Mouse (Mus musculus) kidney, adult 18-20 months (tissue): ENCODE measurements around the gene Hsp90ab1.

Experiments
- DNase-seq: peaks from one replicate; pipeline ENCODE4 v3.0.0; 2021

Hsp90ab1 gene

DNA sequence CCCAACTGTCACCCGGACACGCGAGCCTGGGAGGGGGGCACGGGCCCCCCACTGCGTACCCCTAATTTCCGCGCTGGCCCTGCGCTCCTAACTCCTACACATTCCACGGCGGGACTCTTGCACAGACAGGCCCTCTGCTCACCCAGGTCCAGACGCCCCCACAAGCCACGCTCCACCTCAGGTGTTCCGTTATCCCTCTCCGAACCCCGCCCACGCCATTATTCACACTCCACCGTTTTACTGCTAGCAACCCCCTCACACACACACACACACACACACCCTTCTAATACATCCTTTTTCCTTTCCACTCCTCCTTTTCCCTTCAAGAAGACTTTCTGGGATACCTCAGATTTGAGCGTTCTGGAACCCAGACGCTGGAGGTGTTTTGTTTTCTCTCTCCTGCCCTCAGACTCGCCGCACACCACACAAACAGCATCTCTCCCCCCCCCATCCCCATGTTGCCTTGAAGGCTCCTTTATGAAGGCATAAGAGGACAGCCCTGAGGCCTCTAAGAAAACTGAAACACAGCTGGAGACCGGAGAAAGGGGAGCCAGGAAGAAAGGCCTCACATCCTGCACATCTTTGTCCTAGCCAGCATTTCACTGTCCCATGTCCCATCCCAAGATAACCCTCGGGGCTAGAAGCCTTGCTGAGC, 22.8 kb upstream of the Hsp90ab1 start:
- DNase-seq: no peak

DNA sequence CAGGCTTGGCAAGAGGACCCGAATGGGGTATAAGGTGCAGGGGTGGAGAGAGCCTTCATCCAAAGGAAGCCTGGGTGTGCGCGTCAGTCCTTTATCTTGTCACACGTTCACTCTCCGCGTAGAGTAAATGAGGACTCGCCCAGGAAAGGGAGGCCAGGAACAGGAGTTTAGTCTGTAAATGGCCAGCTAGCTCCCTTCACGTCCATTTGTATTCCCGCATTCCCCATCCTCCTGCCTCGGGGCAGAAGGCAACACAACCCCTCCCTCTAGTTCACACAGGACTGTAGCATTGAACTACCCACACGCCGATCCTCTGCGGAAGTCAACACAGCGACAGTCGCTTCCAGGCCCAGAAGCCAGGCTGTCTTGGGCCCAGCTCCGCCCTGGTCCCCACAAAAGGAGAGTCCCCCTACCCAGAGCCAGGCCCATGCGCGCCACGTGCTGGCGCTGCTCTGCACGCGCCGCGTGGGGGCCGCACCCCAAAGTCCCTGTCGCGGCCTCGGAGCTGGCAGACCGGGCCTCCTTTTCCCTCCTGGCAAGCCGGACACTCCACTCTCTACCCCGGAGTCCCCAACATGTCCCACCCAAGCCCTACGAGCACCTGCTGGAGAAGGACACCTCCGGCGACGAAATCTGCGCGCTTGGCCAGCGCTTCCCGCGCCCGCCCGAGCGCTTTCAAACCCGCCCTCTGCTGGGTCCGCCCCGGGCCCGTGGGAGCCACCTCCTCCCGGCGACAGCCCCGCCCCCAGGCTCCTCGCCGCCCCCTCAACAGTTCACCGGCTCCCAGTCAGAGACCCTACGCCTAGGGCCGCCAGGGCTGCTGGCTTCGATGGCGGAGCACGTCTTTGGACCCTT, 22.0 kb upstream of the Hsp90ab1 start:
- DNase-seq: peak; percentile 83

DNA sequence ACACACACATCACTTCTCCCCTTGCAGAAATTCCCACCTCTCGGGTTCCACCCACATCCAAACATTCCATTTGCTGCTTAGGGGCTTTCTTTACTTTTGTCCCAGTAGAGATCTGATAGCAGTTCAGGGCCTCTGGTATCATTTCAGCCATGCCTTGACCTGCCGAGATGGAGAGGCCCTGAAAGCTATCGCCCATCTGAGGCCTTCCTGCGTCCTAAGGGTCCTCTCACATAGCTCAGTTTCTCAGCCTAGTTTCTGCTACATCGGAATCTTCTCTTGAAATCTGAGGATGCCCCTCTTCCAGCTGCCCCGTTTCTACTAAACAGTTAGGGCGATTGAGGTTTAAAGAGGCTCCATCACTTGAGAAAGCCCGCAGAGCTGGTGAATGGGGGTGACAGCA, 21.1 kb upstream of the Hsp90ab1 start:
- no peak for DNase-seq

DNA sequence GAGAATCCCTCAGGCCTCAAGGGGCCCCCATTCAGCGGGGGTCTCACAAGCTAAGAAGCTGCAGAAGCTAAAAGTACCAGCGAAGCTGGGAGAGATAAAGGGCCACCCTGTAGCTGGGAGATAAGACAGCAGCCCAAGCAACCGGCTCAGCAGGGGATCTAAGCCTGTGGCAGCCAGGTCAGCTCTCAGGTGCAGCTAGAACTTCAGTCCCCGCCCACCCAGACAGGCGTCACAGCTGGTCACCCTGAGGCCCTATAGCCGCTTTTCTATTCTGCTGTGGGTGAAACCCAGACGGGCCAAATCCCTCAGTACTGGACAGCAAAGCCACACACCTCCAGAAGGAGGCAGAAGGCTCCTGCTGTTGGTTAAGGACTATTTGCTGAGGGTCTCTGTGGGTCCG, 20.4 kb upstream of the Hsp90ab1 start:
- DNase-seq: no peak

DNA sequence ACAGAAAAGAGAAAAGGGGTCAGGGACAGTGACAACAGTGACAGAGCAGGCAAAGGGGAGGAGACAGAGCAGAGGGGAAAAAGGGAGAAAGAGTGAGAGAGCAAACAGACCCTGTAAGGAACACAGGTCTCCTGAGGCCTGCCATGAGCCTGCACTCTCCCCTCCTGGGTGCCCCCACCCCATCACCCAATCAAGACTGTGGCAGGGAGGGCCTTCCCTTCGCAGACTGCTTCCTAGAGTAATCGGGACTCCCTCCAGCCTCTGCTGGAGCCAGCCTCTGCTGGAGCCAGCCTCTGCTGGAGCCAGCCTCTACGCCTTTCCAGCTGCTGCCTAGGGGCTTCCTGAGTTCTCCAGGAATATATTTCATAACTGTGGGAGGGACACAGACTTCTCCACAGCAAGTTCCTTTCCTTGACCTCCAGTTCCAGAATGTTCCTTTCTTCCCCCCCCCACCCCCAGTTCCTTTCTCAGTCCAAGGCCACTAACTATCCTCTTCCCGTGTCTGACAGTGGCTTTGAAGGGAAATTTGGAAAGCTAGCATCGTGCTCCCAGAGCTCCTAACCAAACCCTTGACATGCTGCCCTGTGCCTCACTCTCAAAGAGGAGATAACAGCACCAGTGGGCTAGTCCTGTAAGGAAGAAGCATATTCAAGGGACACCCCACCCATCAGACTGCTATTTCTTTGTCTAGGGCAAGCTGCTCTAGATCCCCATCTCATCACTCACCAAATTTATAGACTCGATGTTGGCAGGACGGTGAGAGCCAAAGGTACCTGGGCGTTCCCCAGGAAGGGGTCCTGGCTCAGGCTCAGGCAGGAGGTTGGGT, 19.7 kb upstream of the Hsp90ab1 start:
- DNase-seq: peak; percentile 56

DNA sequence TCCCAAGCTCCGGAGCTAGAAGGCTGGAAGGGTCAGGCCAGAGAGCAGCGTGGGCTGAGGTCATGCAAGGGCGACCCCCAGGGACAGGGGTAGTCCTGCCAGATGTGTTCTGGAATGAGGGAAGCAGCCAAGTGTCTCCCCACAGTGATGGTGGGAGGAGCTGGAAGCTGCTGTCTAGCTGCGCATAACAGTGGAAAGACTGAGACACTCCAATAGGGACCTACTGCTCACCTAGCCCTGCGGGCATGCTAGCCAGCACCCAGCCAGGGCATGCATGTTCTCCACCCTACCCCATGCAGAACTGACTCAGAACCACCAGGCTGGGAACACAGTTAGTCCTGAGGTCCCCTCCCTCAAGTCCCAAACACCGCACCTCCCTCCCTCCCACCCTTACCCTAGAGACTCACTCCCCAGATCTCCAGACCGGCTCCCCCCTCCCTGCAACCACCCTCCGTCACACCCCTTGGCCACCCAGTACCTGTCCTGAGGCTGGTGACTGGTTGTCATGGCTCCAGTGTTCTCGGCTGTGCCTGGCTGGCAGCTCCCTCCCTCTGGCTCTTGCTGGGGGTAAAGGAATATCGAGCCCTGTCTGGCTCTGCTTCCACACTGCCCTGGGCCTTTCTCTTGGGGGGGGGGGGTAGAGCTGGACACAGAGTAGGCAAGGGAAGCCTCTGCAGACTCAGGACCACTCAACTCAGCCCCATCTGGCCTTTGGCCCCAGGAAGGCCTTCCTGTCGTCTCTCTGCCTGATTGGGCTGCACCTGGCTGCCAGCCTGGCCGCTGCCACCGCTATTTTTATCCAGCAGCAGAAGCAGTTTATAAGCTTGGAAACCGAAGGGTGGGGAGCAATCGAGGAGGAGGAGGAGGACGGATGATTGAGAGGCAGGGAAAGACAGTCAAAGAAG, 18.9 kb upstream of the Hsp90ab1 start:
- DNase-seq: peak; percentile 52

DNA sequence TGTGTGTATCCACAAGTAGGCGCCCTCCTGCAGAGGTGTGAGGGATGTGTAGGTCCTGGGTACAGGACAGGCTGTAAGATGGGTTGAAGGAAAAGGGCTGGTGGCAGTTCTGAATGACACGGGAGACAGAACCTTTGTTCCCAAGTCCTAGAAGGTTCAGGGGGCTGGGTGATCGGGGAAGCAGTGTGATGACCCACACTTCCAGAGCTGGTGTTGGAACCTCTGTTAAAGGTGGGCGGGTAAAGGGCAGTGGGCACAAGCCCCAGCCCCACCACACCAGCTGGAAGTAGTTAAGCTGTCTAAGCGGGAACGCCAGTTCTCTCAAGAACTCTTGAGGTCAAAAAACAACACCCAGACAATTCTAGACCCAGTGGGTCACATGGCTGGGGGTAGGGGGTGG, 17.3 kb upstream of the Hsp90ab1 start:
- no peak for DNase-seq

DNA sequence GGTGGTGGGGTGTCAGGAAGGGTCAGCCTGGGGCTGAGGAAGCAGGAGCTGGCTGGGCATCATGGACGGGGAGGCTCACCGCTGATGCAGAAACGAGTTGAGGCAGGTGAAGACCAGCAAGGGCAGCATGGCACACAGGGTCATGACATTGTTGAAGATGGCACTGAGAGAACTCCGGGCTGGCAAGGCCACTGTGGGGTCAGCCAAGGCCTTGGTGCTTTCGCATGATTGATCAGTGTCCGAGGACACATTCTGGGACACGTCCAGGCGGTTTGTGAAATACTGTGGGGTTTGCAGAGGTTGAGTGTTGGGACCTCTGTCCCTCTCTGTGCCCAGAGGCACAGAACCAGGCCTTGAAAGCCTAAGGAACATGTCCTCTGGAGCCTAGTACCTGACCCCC, 16.8 kb upstream of the Hsp90ab1 start:
- no peak for DNase-seq

DNA sequence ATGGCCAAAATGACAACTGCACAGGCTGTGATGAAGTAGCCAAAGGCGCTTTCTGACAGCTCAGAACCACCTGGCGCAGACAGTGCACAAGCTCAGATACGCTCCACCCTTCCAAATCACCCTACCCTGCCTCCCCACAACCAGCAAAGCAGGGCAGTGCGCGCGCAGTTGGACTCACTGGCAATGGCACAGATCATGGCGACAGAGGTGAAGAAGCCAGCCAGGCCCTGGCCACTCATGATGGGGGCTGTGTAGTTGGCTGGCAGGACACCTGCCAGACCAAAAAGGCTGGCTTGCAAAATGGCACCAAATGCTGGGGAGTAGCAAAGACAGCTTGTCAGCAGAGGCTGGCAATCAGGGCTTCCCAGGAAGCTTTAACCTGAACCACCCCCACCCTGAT, 16.2 kb upstream of the Hsp90ab1 start:
- DNase-seq: no peak

DNA sequence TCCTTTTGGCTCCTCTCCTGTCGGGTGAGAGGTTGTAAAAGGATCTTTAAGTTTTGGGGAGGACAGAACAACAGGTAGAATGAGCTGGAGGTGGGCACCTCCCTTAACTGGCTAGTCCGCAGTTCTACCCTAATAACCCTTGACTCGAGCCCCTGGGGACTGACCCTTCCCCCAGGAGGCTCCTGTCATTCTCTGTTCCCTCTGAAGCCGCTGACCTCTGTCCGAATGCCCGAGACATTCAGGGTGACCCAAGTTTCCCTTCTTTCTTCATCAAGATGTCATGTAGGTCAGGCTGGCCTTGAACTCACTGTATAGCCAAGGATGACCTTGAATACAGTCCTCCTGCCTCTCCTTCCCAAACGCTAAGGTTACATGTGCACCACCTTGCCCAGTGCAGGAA, 15.3 kb upstream of the Hsp90ab1 start:
- no peak for DNase-seq

DNA sequence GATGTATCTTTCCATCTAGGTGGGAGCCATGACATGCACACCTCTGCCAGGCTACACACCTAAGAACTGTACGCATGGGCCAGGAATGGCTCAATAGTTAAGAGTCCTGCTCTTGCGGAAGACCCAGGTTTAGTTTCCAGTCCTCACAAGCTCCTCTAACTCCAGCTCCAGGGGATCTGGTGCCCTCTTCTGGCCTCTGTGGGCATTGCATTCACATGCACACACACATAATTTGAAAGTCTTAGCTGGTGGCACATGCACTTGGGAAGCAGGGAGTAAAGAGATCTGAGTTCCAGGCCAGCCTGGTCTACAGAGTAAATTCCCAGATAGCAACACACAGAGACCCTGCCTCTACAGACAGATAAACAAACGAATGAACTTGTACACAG, 13.4 kb upstream of the Hsp90ab1 start:
- DNase-seq: no peak

DNA sequence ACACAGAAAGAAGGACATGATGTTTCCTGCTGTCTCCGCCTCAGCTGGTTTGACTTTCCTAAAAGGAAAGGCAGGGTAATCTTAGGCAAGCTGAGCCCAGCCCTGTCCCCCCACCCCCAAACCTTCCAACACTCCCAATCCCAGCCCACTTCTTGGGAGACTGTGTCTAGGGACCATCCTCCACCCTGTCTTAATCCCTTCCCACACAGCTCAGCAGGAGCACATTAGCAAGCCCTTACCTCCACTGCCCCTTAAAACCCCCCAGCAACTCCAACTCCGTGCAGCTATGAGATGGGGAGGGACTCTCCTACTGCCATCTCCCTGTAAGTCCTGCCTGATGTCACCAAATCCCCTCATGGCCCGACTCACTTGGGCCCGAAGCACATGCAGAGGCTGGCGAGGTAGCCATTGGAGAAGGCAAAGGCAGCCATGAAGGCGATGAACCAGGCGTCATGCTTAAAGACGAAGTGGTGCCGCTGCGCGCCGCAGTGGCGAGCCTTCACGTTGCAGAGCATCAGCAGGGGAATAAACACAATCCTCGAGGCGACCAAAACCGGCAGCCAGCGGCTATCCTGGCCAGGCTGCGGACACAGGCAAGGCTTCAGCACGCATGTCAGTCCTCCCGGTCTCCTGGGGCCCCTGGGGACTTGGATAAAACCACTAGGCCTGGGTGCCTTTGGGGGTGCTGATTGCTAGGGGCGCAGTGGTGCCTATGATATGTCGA, 12.8 kb upstream of the Hsp90ab1 start:
- no peak for DNase-seq

DNA sequence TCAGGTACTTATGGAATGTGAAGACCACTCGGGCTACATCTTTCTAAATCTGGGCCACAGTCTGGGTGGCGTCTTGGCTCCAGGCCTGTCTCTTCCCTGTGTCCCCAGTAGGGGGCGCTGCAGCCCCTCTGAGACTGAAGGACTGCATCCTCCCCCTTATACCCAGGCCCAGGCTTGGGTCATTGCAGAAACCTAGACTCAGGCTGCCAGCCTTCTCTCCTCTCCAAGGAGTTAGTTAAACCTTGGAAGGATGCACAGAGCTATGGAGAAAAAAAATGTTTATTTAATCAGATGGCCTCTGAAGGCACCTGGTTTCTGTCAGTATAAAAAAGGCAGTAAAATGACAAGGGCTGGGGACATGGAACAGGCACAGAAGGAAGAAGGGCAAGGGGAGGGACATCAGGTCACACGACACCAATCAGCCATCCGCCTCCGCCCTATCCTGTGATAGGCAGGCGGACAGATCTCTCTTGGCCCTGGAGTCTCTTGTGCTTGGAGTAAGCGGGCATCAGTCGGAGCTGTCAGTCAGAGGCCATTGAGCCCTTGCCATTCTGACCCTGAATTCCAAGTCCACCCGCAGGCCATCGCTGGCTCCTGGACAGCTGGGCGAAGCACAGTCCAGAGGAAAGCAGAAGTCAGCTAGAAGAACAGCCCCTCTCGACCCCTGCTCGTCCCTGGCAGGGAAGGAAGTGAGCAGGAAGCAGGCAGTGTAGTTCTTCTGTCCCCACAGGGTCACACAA, 12.0 kb upstream of the Hsp90ab1 start:
- DNase-seq: peak; percentile 79

DNA sequence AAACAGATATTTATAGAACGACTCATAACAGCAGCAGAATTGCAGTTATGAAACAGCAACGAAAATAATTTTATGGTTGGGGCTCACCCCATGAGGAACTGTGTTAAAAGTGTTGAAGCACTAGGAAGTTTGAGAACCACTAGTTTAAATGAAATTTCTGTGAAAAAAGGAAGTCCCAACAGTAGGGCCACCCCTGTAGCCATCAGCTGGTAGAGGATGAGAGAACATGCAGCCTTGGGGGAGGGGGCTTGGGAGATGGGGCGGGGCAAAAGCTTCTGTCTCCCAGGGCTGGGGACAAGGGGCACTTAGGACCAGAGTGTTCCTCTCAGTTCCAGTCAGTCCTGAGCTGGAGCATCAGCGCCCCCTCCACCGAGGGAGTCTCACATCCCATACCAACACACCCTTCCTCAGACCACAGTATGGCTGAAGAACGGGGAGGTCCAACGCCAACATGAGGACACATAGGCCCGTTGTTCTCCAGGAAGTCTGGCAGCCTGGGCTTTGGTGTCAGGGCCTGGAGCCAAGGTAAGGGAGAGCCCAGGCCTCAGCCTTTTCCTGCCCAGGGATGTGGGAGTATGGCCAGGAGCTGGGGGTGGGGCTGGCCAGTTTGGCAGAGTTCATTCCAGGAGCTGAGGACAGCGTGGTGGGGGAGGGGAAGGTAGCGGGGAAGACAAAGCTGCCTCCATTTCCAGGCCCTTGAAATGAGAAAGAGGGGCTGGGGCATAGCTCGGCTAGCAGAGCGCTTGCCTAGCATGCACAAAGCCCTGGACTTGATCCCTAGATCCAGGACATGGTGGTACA, 11.2 kb upstream of the Hsp90ab1 start:
- peak; percentile 85 for DNase-seq

DNA sequence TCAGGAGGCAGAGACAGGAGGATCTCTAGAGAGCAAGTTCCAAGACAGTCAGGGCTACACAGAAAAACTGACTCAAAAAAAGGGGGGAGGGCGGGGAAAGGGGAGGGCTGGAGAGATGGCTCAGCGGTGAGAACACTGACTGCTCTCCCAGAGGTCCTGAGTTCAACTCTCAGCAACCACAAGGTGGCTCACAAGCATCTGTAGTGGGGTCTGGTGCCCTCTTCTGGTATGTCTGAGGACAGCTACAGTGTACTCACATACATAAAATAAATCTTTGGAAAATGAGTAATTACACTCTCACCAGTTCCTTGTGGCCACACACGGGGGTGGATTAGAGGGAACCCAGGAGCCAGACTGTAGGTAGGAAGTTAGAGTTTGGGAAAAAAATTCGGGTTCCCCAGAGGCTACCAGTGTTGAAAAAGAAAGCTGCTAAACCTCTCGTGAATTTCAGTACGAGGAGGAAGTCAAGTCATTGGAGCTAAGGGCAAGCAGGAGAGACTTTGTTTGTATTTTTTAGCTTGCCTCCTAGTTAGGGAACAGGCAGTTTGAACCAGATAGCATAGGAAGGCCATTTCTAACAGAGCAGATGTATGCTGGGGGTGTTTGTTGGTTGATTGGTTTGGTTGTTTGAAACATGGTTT, 9.8 kb upstream of the Hsp90ab1 start:
- no peak for DNase-seq

DNA sequence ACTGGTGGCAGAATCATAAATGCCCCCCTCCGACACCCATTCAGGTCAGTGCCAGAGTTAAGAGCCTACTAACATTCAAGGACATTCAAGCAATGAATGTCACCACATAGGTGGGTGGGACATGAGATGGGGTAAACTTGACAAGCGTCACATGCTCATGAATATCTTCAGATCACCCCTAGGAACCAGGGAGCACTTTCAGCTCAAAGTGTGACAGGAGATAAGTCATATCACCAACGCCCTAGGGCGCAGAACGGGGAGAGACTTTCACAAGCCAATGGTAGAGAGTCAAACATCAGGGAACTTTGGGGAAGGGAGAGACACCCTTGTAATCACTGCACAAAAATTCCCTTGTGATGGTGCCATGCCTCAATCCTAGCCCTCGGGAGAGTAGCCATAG, 9.1 kb upstream of the Hsp90ab1 start:
- no peak for DNase-seq

DNA sequence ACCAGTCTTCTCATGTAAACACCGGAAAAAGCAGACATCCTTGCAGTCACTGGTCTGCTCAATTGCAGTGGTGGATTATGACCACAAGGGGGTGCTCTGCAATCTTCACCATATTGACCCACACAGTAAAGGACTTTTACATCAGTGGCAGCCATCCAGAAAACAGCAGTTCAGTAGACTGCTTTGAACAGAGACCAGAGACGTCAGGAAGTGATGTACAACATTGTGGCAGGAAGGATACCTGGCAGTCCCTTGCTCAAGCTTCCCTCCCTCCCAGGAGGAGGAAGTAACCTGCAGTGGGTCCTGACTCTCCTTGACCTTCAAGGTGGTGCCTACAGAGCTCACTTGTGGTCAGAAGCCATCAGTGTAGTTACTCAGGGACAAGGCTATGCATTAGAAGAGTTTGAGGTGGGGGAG, 8.5 kb upstream of the Hsp90ab1 start:
- peak; percentile 74 for DNase-seq

DNA sequence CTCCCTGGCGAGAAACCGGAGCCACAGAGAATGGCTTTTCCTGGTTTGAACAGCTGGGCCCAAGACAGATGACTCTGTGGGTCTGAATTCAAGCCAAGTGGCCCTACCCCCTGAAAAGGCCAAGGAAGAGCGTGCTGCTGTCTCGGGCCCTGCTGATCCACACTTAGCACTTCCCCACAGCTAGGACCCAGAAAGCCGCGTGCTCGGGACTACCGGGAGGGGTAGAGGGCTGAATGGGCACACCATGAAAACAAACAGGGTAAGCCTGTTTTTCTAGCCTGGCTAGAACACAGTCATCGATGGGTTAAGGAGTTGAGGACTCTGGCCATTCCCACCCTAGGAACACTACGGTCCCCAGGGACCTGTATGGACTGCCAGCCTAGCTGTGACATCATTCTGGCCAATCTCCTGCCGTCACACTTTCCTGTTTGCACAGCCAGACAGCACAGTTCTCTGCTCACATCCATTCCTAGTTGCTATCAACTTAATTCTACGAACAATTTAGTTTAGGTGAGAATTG, 7.9 kb upstream of the Hsp90ab1 start:
- no peak for DNase-seq

DNA sequence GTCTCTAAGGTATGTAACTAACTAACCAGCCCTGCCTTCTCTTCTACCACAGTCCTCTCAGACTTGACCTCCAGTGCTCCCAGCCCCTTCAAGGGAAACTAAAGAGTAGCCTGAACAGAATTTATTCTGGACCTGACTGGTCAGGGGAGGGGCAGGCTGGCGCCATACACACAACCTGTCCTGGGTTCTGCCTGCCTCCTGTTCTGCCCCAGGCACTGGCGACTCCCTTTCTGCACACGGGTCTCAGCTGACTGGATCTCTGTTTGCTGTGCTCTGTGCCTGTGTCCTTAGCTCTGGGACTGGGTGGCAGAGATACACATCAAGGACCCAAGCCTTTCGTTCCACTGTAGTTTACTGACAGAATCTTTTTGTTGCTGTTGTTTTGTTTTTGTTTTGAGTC, 6.5 kb upstream of the Hsp90ab1 start:
- DNase-seq: no peak

DNA sequence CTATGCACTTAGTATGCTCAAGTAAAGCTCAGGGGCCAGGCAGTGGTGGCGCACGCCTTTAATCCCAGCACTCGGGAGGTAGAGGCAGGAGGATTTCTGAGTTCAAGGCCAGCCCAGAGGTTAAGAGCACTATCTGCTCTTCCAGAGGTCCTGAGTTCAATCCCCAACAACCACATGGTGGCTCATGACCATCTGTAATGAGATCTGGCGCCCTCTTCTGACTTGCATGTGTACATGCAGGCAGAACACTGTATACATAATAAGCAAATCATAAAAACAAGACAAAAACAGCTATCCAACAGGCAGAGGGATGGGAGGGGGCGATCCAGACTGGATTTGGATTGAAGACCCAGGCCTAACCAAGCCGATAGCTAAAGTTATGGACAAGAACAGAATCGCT, 5.8 kb upstream of the Hsp90ab1 start:
- no peak for DNase-seq
